Mouse (Mus musculus) neural tube, embryonic 13.5 days (tissue): ENCODE measurements at regions not wholly inside any gene's neighbourhood (a gene's known extent, or its start where the extent isn't known, plus 50 kb on each side); places are given as distances from the start of the nearest gene placed in this dataset.
A peak's percentile ranks its signal among the peaks of the same experiment; 100 is the strongest.

Experiments used
- ATAC-seq: fragments of 200-750 bp; cut with Nextera tagmentation; 2 replicates; pipeline ENCODE4 v1.8.0; 2017; ENCODE audit warnings: low read depth, mild to moderate bottlenecking, moderate TSS enrichment, moderate library complexity
- H3K27ac ChIP-seq: fragments of 300-500 bp; sonication (generic); replicated peaks from 2 replicates; pipeline ENCODE4 v1.5.1; 2015; ENCODE audit warnings: moderate library complexity, mild to moderate bottlenecking, inconsistent platforms
- H3K27me3 ChIP-seq: fragments of 300-500 bp; sonication (generic); 2 replicates; pipeline ENCODE4 v1.6.1; 2015; ENCODE audit warnings: mild to moderate bottlenecking, inconsistent platforms
- H3K36me3 ChIP-seq: fragments of 300-500 bp; sonication (generic); 2 replicates; pipeline ENCODE4 v1.6.1; 2015; ENCODE audit warnings: mild to moderate bottlenecking, inconsistent platforms
- H3K4me1 ChIP-seq: fragments of 300-500 bp; sonication (generic); replicated peaks from 2 replicates; pipeline ENCODE4 v1.6.1; 2015; ENCODE audit warnings: inconsistent platforms
- H3K4me2 ChIP-seq: fragments of 300-500 bp; sonication (generic); 2 replicates; pipeline ENCODE4 v1.6.1; 2015; ENCODE audit warnings: inconsistent platforms, mild to moderate bottlenecking, moderate library complexity
- H3K4me3 ChIP-seq: fragments of 300-500 bp; sonication (generic); 2 replicates; pipeline ENCODE4 v1.5.1; 2015; ENCODE audit warnings: mild to moderate bottlenecking, inconsistent platforms
- H3K9ac ChIP-seq: fragments of 300-500 bp; sonication (generic); 2 replicates; pipeline ENCODE4 v1.6.1; 2015; ENCODE audit warnings: moderate library complexity, mild to moderate bottlenecking, inconsistent platforms
- H3K9me3 ChIP-seq: fragments of 300-500 bp; sonication (generic); 2 replicates; pipeline ENCODE4 v1.6.1; 2016; ENCODE audit warnings: inconsistent platforms
- WGBS: fragments of 180-500 bp; shearing (Covaris S2); methylation state at CpG from one replicate; pipeline ENCODE4 v1.1.7; 2015; 5-methylcytosine and 5-hydroxymethylcytosine counted together

DNA sequence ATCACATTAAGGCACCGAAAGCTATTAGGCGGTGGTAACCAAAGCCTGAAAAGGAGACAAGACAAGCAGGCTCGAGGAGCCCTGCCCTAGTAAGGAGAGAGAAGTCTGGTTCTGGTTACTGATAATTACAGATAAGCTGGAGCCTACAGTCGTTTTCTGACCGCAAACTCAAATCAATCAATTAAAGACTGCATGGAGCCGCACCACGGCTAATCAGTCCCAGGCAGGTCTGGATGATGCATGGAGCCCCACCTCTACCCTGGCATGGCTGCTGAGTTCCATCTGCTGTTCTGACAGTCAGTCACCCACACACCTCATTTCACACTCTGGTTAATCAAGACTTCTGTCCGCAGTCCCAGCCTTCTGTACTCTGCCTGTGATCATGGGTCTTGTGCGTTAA lies 276.4 kb downstream of the Slc30a10 start:
- no peak overlapping the region for H3K4me2 ChIP-seq
- no peak overlapping the region for H3K4me3 ChIP-seq
- no peaks in the 10 kb centered on the region for H3K27me3 ChIP-seq
- ATAC-seq: no peak
- WGBS: 71% methylated on average over 9 of the region's 9 CpGs
- H3K4me1 ChIP-seq: no peaks in the 10 kb centered on the region
- H3K9ac ChIP-seq: no peak overlapping the region
- H3K36me3 ChIP-seq: no peaks in the 10 kb centered on the region
- no peaks in the 10 kb centered on the region for H3K9me3 ChIP-seq
- no peak overlapping the region for H3K27ac ChIP-seq

GRCm38 (mm10) chr1:185736773-185737172 lies 282.1 kb downstream of the Slc30a10 start:
- H3K9ac ChIP-seq: no peak overlapping the region
- H3K9me3 ChIP-seq: no peaks in the 10 kb centered on the region
- 84% methylated on average over 2 of the region's 2 CpGs for WGBS
- no peak overlapping the region for H3K27ac ChIP-seq
- no peak overlapping the region for H3K4me3 ChIP-seq
- peaks cover 8% of the 10 kb centered on the region; the same call in 1 of the 2 replicates for H3K4me1 ChIP-seq
- H3K4me2 ChIP-seq: no peak overlapping the region
- ATAC-seq: no peak
- no peaks in the 10 kb centered on the region for H3K27me3 ChIP-seq
- H3K36me3 ChIP-seq: no peaks in the 10 kb centered on the region

GRCm38 (mm10) chr1:185741034-185741890 lies 286.6 kb downstream of the Slc30a10 start:
- H3K4me3 ChIP-seq: no peak overlapping the region
- 0 out of 2 replicates have a peak overlapping the region, but pooled peaks have one; percentile 20 for H3K27ac ChIP-seq

GRCm38 (mm10) chr1:185749251-185749650 lies 294.6 kb downstream of the Slc30a10 start:
- H3K9me3 ChIP-seq: no peaks in the 10 kb centered on the region
- H3K4me3 ChIP-seq: no peak overlapping the region
- H3K27ac ChIP-seq: no peak overlapping the region
- no peaks in the 10 kb centered on the region for H3K36me3 ChIP-seq
- no peak overlapping the region for H3K9ac ChIP-seq
- ATAC-seq: no peak
- WGBS: 75% methylated on average over 2 of the region's 2 CpGs
- H3K27me3 ChIP-seq: no peaks in the 10 kb centered on the region
- H3K4me1 ChIP-seq: no peaks in the 10 kb centered on the region
- H3K4me2 ChIP-seq: no peak overlapping the region

More at GRCm38 (mm10) chr1:185741034-185741890, 286.6 kb downstream of the Slc30a10 start:
- WGBS: 48% methylated on average over 11 of the region's 11 CpGs
- ATAC-seq: peak; percentile 79
- no peaks in the 10 kb centered on the region for H3K36me3 ChIP-seq
- no peak overlapping the region for H3K4me2 ChIP-seq
- H3K9ac ChIP-seq: no peak overlapping the region
- no peaks in the 10 kb centered on the region for H3K27me3 ChIP-seq
- no peaks in the 10 kb centered on the region for H3K9me3 ChIP-seq
- H3K4me1 ChIP-seq: peaks cover 10% of the 10 kb centered on the region; the same call in 1 of the 2 replicates

DNA sequence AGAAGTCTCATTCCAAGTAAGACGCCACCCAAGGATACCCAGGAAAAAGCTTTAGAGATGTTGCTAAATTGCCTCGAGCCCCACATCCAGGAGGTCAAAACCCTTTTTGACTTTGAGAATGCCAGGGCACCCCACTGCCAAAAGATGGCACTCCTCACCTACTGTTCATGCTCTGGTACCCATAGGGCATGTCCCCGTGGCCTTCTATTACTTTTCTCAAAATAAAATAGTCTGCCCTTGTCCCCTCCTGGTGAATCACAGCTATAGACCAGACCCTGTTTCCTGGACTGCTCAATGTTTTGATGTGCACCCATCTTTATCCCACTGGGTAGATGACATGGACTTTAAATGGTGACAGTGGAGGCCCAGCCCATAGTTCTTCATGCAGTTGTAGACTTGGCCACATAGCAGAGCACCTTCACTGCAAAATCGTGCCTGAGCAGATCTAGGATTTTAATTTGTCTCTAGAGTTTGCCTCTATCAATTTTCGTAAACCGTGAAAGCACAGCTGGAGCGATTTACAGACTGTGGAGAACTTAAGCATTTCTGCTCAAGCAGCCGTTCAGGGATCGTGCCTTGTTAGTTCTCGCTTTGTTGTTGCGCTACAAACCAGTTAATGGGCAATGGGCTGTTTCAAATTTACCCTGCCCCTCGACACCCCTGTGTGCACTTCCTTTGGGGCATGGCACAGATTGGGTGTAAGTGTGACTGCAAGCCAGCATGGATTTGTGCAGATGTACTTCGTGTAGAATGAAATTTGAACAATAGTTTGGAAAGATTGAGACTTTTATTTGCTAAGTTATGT lies 300.0 kb downstream of the Slc30a10 start:
- H3K27me3 ChIP-seq: no peaks in the 10 kb centered on the region
- H3K36me3 ChIP-seq: no peaks in the 10 kb centered on the region
- no peaks in the 10 kb centered on the region for H3K9me3 ChIP-seq
- no peak overlapping the region for H3K4me3 ChIP-seq
- 0 out of 2 replicates have a peak, but pooled peaks cover 5% of the 10 kb centered on the region for H3K4me1 ChIP-seq
- no peak overlapping the region for H3K9ac ChIP-seq
- no peak; the same call in 1 of the 2 replicates for ATAC-seq
- WGBS: 61% methylated on average over 13 of the region's 13 CpGs
- no peak overlapping the region for H3K27ac ChIP-seq
- no peak overlapping the region for H3K4me2 ChIP-seq

GRCm38 (mm10) chr1:185757376-185757775 lies 302.7 kb downstream of the Slc30a10 start:
- Histone ChIP-seq H3K9me3 (no peaks in the 10 kb centered on the region), H3K27me3 (no peaks in the 10 kb centered on the region), H3K4me1 (0 out of 2 replicates have a peak, but pooled peaks cover 5% of the 10 kb centered on the region), H3K4me3 (no peak overlapping the region), H3K9ac (no peak overlapping the region), H3K4me2 (no peak overlapping the region), H3K36me3 (no peaks in the 10 kb centered on the region), H3K27ac (no peak overlapping the region)
- 72% methylated on average over 2 of the region's 2 CpGs for WGBS
- ATAC-seq: no peak

DNA sequence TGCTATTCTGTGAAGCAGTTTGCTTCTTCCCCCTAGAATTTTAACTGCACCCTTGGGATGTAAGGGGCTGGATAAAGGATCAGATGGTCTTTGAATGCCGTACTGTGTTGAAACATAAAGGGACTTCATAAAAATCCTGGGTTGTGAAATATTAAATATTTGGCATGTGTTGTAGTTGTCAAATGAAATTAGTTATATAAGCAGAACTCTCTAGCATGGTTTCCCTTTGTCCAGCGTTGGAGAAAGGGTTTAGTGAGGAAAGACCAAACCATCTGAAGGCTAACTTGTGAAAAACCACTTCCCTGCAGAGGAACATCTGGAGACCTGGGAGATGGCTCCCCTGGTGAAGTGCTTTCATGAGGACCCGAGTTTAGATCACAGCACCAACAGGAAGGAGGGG lies 319.6 kb downstream of the Slc30a10 start:
- Histone ChIP-seq H3K4me3 (no peak overlapping the region), H3K36me3 (no peaks in the 10 kb centered on the region), H3K27ac (0 out of 2 replicates have a peak overlapping the region, but pooled peaks have one; percentile 19), H3K27me3 (no peaks in the 10 kb centered on the region), H3K9ac (no peak overlapping the region), H3K4me2 (no peak overlapping the region), H3K4me1 (peaks cover 23% of the 10 kb centered on the region), H3K9me3 (no peaks in the 10 kb centered on the region)
- 25% methylated on average over 3 of the region's 3 CpGs for WGBS
- ATAC-seq: no peak

GRCm38 (mm10) chr1:185779604-185780003 lies 325.0 kb downstream of the Slc30a10 start:
- Histone ChIP-seq H3K36me3 (no peaks in the 10 kb centered on the region), H3K4me1 (peaks cover 12% of the 10 kb centered on the region; the same call in 1 of the 2 replicates), H3K4me3 (no peak overlapping the region), H3K9ac (no peak overlapping the region), H3K27ac (no peak overlapping the region), H3K9me3 (no peaks in the 10 kb centered on the region), H3K4me2 (no peak overlapping the region), H3K27me3 (no peaks in the 10 kb centered on the region)
- WGBS: 46% methylated on average over 4 of the region's 4 CpGs
- ATAC-seq: peak; percentile 79; the same call in 1 of the 2 replicates

GRCm38 (mm10) chr1:185802156-185802555 lies 315.0 kb downstream of the Lyplal1 start:
- Histone ChIP-seq H3K27ac (no peak overlapping the region), H3K9me3 (no peaks in the 10 kb centered on the region), H3K4me2 (no peak overlapping the region), H3K4me1 (peaks cover 8% of the 10 kb centered on the region; the same call in 1 of the 2 replicates), H3K27me3 (no peaks in the 10 kb centered on the region), H3K9ac (no peak overlapping the region), H3K4me3 (no peak overlapping the region), H3K36me3 (no peaks in the 10 kb centered on the region)
- no peak for ATAC-seq
- 96% methylated on average over 3 of the region's 3 CpGs for WGBS

GRCm38 (mm10) chr1:185814901-185815300 lies 302.2 kb downstream of the Lyplal1 start:
- Histone ChIP-seq H3K4me1 (peaks cover 7% of the 10 kb centered on the region), H3K4me2 (no peak overlapping the region), H3K4me3 (no peak overlapping the region), H3K27me3 (no peaks in the 10 kb centered on the region), H3K36me3 (no peaks in the 10 kb centered on the region), H3K9me3 (no peaks in the 10 kb centered on the region), H3K9ac (no peak overlapping the region), H3K27ac (no peak overlapping the region)
- ATAC-seq: no peak
- 93% methylated on average over 3 of the region's 3 CpGs for WGBS

GRCm38 (mm10) chr1:185819044-185819443 lies 298.1 kb downstream of the Lyplal1 start:
- peak; percentile 61; the same call in 1 of the 2 replicates for ATAC-seq
- Histone ChIP-seq H3K27ac (0 out of 2 replicates have a peak overlapping the region, but pooled peaks have one; percentile 33), H3K4me2 (no peak overlapping the region), H3K9ac (no peak overlapping the region), H3K4me3 (no peak overlapping the region), H3K36me3 (no peaks in the 10 kb centered on the region), H3K4me1 (peaks cover 7% of the 10 kb centered on the region), H3K27me3 (no peaks in the 10 kb centered on the region), H3K9me3 (no peaks in the 10 kb centered on the region)
- WGBS: 5% methylated on average over 5 of the region's 5 CpGs

GRCm38 (mm10) chr1:185822241-185822640 lies 294.9 kb downstream of the Lyplal1 start:
- H3K9me3 ChIP-seq: no peaks in the 10 kb centered on the region
- no peak overlapping the region for H3K9ac ChIP-seq
- peaks cover 7% of the 10 kb centered on the region for H3K4me1 ChIP-seq
- H3K4me2 ChIP-seq: no peak overlapping the region
- H3K36me3 ChIP-seq: no peaks in the 10 kb centered on the region
- no peak overlapping the region for H3K4me3 ChIP-seq
- H3K27ac ChIP-seq: no peak overlapping the region
- WGBS: 76% methylated on average over 8 of the region's 8 CpGs
- no peak for ATAC-seq
- H3K27me3 ChIP-seq: no peaks in the 10 kb centered on the region
